Mouse (Mus musculus) forebrain, postnatal 0 days (tissue): ENCODE data around the gene Borcs5. TPM values are rescaled to one million over a fixed set of nuclear protein-coding genes. Genes with fewer than 3 reads are reported as not detected.

Experiments used
- ATAC-seq: fragments of 200-750 bp; cut with Nextera tagmentation; 2 replicates; pipeline ENCODE4 v1.8.0; 2017; ENCODE audit warnings: mild to moderate bottlenecking, moderate library complexity
- DNase-seq: peaks from one replicate; pipeline ENCODE4 v3.0.0-alpha.2; 2015
- H3K27ac ChIP-seq: fragments of 300-500 bp; sonication (generic); 2 replicates; pipeline ENCODE4 v1.5.1; 2014; ENCODE audit warnings: low read depth, mild to moderate bottlenecking, antibody characterized with exemption, low read length, moderate library complexity, mixed read lengths
- H3K27me3 ChIP-seq: fragments of 300-500 bp; sonication (generic); 2 replicates; pipeline ENCODE4 v1.6.1; 2014; ENCODE audit warnings: mild to moderate bottlenecking, low read length, mixed read lengths; ENCODE audit not compliant: insufficient read depth
- H3K36me3 ChIP-seq: fragments of 300-500 bp; sonication (generic); 2 replicates; pipeline ENCODE4 v1.6.1; 2014; ENCODE audit warnings: mild to moderate bottlenecking, moderate library complexity; ENCODE audit not compliant: insufficient read depth
- H3K4me1 ChIP-seq: fragments of 300-500 bp; sonication (generic); 2 replicates; pipeline ENCODE4 v1.6.1; 2014; ENCODE audit warnings: antibody characterized with exemption; ENCODE audit not compliant: insufficient read depth
- H3K4me2 ChIP-seq: fragments of 300-500 bp; sonication (generic); 2 replicates; pipeline ENCODE4 v1.6.1; 2014; ENCODE audit warnings: low read depth, mild to moderate bottlenecking, moderate library complexity
- H3K4me3 ChIP-seq: fragments of 300-500 bp; sonication (generic); 2 replicates; pipeline ENCODE4 v1.5.1; 2014; ENCODE audit warnings: low read depth, low read length, mixed read lengths
- H3K9ac ChIP-seq: fragments of 300-500 bp; sonication (generic); 2 replicates; pipeline ENCODE4 v1.6.1; 2014; ENCODE audit warnings: mild to moderate bottlenecking
- H3K9me3 ChIP-seq: fragments of 300-500 bp; sonication (generic); 2 replicates; pipeline ENCODE4 v1.6.1; 2016; ENCODE audit warnings: low read length
- CTCF ChIP-seq: sonication (generic); IDR thresholded peaks from 2 replicates; pipeline ENCODE4 v1.5.1; 2016; ENCODE audit warnings: antibody characterized with exemption, control low read depth, low read depth
- WGBS: fragments of 180-500 bp; shearing (Covaris S2); extraction: QIAGEN DNeasy Blood & Tissue Kit; methylation state at CpG from one replicate; pipeline ENCODE4 v1.1.7; 2014; 5-methylcytosine and 5-hydroxymethylcytosine counted together
- polyA plus RNA-seq: library from polyadenylated mRNA; unstranded; fragments of >200 nt; fragmentation: Nextera tagmentation; extraction: Ambion mirVana; gene quantifications from 2 replicates; pipeline ENCODE4 v1.2.1, GENCODE M21; 2015
- total RNA-seq: library from RNA; depleted of rRNA; stranded (reverse); fragments of >200 nt; gene quantifications from 2 replicates; pipeline ENCODE4 v1.2.3, GENCODE M21; 2014

Borcs5 gene
- total and polyA plus RNA-seq, 2 experiments from 2014 or later = 41.2 to 42.6 TPM

DNA sequence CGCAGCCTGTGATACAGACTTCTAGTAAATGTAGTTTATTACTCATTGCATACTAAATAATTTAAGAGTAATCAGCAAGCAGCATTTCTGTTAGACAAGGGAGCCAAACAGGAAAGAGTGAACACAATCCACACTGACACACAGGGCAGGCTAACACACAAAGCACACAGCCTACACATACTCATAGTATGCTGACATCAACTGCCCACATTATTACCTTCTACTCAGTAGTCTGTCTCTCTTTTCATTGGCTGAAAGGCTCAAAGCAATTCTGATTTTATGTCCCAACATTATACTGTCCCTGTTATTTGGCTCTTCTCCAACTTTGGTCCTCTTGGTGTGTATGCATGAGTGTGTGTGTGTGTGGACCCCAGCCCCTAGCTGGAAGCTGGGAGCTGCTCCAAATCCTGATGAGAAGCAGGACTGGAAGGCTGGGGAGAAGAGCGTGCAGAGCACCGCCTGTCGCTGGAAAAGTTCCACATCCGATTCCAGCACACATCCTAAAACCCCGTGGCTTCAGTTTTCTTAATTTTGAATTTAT lies 82.5 kb downstream of the Borcs5 start:
- ATAC-seq (no peak), DNase-seq (no peak)
- Histone ChIP-seq H3K4me2 (no peak overlapping the region), H3K9me3 (no peaks in the 10 kb centered on the region), H3K27ac (no peak overlapping the region), H3K4me1 (no peaks in the 10 kb centered on the region), H3K9ac (no peak overlapping the region), H3K4me3 (no peak overlapping the region), H3K27me3 (no peaks in the 10 kb centered on the region), H3K36me3 (no peaks in the 10 kb centered on the region)
- WGBS = 65% methylated on average over 6 of the region's 6 CpGs
- TF ChIP-seq CTCF = no peak

DNA sequence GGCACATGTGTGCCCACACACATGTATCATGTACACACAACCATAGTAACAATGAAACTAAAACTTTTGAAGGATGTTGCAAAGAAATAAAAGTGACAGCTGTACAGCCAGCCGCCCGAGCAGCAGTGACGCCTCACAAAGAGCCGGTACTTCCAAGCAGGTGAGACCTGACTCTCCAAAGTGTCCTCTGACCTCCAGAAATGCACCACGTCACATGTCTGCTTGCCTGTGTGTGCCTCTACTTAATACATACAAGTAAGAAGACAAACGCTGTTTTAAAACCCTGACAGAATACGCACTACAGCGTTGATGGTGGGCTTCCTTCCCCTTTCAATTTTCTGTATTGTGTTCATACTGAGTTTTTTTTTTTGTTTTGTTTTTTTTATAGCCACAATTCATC lies 83.6 kb downstream of the Borcs5 start:
- Histone ChIP-seq H3K4me2 (no peak overlapping the region), H3K9ac (no peak overlapping the region), H3K27ac (no peak overlapping the region), H3K36me3 (no peaks in the 10 kb centered on the region), H3K4me1 (no peaks in the 10 kb centered on the region), H3K27me3 (no peaks in the 10 kb centered on the region), H3K9me3 (no peaks in the 10 kb centered on the region), H3K4me3 (no peak overlapping the region)
- no peak for ATAC-seq
- DNase-seq = no peak
- no peak for TF ChIP-seq CTCF
- 82% methylated on average over 8 of the region's 8 CpGs for WGBS

DNA sequence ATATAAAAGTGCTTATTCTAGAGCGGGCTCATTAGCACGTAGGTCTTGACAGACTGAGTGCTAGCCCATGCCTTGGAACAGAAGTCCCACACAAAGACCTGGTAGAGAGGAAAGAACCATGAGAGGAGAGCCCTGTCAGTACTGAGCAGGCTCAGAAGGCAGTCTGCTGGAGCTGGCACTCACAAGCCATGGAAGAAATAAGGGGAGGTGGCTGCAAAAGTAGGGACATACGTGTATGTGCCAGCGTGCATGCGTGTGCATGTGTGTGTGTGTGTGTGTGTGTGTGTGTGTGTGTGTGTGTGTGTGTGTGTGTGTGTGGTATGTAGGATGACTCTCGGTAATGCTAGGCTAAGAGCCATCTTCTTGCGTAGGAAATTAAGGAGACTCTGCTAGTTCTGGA lies 84.0 kb downstream of the Borcs5 start:
- Histone ChIP-seq H3K4me3 (no peak overlapping the region), H3K36me3 (no peaks in the 10 kb centered on the region), H3K9ac (no peak overlapping the region), H3K4me2 (no peak overlapping the region), H3K27ac (no peak overlapping the region), H3K4me1 (no peaks in the 10 kb centered on the region), H3K9me3 (no peaks in the 10 kb centered on the region), H3K27me3 (no peaks in the 10 kb centered on the region)
- TF ChIP-seq CTCF = no peak
- ATAC-seq (no peak), DNase-seq (no peak)
- 83% methylated on average over 7 of the region's 7 CpGs for WGBS

DNA sequence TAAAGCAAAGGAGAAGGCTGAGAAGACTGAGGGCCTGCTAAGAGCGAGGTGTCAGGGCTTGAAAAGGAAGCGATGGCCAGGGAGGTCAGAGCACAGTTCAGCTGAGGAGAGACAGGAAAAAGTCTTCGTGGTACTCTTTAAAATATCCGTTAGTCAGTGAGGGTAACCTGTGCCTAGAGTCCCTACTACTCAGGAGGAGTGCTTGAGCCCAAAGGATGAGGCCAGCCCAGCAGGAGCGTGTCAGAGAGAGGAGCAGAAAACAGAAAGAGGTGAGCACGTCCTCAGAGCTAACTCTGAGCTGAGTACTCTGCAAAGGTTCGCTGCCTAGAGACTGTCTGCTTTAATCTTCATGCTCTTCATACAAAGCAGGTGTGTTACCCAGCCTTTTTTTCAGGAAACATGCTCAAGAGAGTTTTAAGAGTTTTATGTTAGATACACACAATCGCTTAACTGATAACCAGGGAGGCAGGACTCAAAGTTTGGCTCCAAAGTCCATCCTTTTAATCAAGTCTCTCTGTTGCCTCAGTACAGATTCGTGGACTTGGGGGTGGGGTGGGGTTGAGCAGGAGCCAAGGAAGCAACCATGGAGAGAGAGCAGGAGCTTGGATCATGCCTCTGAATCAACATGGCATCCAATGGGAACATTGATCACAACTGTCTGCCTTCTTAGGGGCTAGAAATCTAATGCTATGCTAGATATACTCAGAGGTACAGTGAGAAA lies 84.7 kb downstream of the Borcs5 start:
- no peaks in the 10 kb centered on the region for H3K36me3 ChIP-seq
- no peak overlapping the region for H3K27ac ChIP-seq

DNA sequence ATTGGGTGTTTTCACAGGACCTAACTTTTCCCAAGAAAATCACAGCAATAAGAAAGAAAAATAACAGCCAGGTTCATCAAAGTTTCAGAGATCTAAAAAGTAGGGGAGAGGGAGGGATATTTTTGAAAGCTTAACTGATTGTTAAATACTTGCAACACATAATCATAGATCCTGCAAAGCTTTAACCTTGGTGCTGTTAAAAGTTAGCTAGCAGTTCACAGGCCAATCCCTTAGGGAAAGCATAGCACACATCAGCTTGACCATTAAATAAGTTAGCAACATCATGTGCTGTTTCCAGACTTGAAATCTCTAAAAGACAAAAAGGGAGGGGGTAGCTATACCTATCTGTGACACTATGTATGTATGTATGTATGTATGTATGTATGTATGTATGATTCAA lies 86.1 kb downstream of the Borcs5 start:
- Histone ChIP-seq H3K4me1 (no peaks in the 10 kb centered on the region), H3K4me2 (no peak overlapping the region), H3K9ac (no peak overlapping the region), H3K36me3 (no peaks in the 10 kb centered on the region), H3K4me3 (no peak overlapping the region), H3K27ac (no peak overlapping the region), H3K9me3 (no peaks in the 10 kb centered on the region), H3K27me3 (no peaks in the 10 kb centered on the region)
- DNase-seq (no peak), ATAC-seq (no peak)
- TF ChIP-seq CTCF = no peak

More for the DNA sequence above, 84.7 kb downstream of the Borcs5 start:
- DNase-seq (no peak), ATAC-seq (no peak)
- H3K9ac ChIP-seq = no peak overlapping the region
- 90% methylated on average over 9 of the region's 9 CpGs for WGBS
- H3K4me3 ChIP-seq = no peak overlapping the region
- no peaks in the 10 kb centered on the region for H3K4me1 ChIP-seq
- no peaks in the 10 kb centered on the region for H3K27me3 ChIP-seq
- no peak for TF ChIP-seq CTCF
- H3K4me2 ChIP-seq = no peak overlapping the region
- H3K9me3 ChIP-seq = no peaks in the 10 kb centered on the region

DNA sequence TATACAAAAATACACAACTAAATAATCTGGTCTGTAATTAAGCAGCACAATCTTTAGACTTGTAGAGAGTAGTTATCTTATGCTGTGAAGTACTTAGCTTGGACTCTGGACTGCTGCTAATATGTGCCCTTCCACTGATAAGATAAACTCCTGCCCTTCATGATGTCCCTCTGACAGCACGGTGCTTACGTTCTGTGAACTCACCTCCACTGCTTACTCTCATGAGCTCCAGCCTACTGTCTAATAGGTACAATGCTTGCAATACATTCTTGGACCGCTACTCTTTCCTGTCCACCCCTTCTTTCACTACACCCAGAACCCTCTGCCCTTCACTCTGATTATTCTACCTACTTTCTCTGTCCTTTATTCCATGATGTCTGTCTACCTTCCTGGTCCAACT lies 91.7 kb downstream of the Borcs5 start:
- no peaks in the 10 kb centered on the region for H3K4me1 ChIP-seq
- no peak for TF ChIP-seq CTCF
- H3K36me3 ChIP-seq = no peaks in the 10 kb centered on the region
- ATAC-seq = no peak
- H3K27ac ChIP-seq = no peak overlapping the region
- no peak overlapping the region for H3K4me2 ChIP-seq
- H3K9ac ChIP-seq = no peak overlapping the region
- 96% methylated on average over 3 of the region's 3 CpGs for WGBS
- DNase-seq = no peak
- no peaks in the 10 kb centered on the region for H3K9me3 ChIP-seq
- no peaks in the 10 kb centered on the region for H3K27me3 ChIP-seq
- no peak overlapping the region for H3K4me3 ChIP-seq

DNA sequence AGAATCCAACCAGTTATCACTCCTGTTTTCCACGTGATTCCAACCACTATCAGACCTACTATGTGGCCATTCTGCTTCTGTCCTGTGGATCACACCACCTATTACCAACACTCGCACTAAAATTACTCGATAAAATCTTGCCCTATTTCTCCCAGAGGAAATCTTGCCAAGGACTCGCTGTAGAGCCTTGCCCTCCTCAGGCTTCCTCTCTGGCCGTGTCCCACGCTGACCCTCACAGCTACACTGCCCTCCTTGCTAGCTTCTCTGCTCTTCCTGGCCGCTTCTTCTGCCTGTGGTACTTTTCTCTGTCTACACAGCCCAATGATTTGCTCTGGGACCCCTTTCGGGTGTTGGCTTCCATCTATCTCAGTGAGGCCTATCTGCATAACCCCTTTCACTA lies 93.5 kb downstream of the Borcs5 start:
- H3K4me3 ChIP-seq = no peak overlapping the region
- H3K4me1 ChIP-seq = no peaks in the 10 kb centered on the region
- ATAC-seq = no peak
- TF ChIP-seq CTCF = no peak
- WGBS = 92% methylated on average over 8 of the region's 8 CpGs
- H3K36me3 ChIP-seq = no peaks in the 10 kb centered on the region
- H3K9me3 ChIP-seq = no peaks in the 10 kb centered on the region
- no peaks in the 10 kb centered on the region for H3K27me3 ChIP-seq
- no peak for DNase-seq
- no peak overlapping the region for H3K4me2 ChIP-seq
- H3K27ac ChIP-seq = no peak overlapping the region
- no peak overlapping the region for H3K9ac ChIP-seq
